Mouse (Mus musculus) left cerebral cortex, postnatal 10 days (tissue): Measurements from ENCODE around the gene Fn3krp. TPM values are rescaled to one million over a fixed set of nuclear protein-coding genes. Genes with fewer than 3 reads are reported as not detected.

Source experiments
- DNase-seq, 2 experiments: peaks; one replicate each; pipeline ENCODE4 v3.0.0; 2021 to 2022; ENCODE audit warnings: low spot score in 2 of 2, mixed read lengths in 1 of 2; ENCODE audit errors: extremely low spot score in 1 of 2
- intact Hi-C: fragments of 180-260 bp; cut with DNase I; formaldehyde crosslinking; loops from one replicate; pipeline ENCODE4 v1.15.1; 2025
- total RNA-seq, 2 experiments: library from RNA; stranded (reverse); gene quantifications; 2 replicates each; pipeline ENCODE4 v1.2.3; 2021

Gene Fn3krp
- 10 to 100 TPM; 21.7 to 21.9 TPM for total RNA-seq

DNA sequence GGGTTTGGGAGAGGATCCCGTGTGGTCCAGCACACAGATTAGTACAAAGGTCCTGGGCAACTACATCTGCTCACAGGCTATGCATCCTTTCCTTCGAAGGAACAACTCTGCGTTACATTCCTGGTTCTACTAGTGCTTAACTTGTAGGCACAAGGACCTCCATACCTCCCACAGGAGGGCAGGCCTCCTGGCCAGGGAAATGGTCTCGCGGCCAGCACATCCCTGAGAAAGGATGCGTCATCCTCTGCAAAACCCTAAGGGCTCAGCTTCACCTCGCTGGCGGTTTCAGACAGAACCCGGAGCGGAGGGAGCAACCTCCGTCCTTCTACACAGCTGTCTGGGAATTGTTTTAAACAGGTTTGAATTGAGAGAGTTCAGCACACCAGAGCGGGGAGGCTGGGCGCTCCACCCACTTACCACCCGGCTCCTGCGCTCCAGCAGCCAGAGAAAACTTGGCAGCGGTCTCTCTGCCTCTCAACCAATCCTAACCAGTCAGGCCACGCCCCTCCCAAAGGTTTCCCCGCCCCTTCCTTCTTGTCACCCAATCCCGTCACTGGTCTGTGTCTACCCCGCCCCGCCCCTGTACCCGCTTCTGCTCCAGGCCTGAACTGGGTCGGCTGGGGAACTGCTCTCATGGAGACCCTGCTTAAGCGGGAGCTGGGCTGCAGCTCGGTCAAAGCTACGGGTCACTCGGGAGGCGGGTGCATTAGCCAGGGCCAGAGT, at the start of gene Fn3krp:
Fn3krp (plus strand) TSS at position 572 of the 723 bp plus-strand sequence.
- peak; percentile 99 to 100 for DNase-seq
- intact Hi-C loops = loop anchor here (5.0 kb wide), 1 partner anchor 34 kb away; the partner anchor contains the start of gene Rab40b

DNA sequence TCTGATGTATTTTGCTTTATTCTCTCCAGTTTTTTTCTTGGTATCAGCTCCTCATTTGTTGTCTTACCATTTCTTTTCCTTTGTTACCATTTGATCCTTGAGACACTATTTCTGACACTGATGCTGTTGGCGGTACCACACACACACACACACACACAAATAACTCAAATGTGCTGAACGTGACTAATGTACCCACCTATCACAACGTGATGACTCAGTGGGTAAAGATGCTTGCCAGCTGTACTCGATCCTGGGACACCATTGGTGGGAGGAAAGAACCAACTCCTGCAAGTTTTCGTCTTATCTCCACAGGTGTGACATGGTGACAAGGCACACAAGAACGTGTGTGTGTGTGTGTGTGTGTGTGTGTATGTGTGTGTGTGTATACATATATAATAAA, 47.9 kb upstream of the Fn3krp start:
- no peak for DNase-seq
- intact Hi-C loops = no loop called here

DNA sequence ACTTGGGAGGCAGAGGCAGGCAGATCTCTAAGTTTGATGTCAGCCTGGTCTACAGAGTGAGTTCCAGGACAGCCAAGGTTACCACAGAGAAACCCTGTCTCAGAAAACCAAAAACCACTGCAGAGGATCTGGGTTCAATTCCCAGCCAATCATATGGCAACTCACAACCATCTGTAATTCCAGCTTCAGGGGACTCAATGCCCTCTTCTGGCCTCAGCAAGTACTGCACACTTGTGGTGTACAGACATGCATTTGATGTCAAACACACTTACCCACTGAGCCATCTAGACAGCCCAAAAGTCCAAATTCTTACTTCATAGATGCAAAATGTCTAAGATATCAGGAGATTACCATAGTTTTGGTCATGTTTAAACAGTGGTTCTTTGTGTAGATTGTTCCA, 42.6 kb upstream of the Fn3krp start:
- DNase-seq = no peak
- intact Hi-C loops = no loop called here

DNA sequence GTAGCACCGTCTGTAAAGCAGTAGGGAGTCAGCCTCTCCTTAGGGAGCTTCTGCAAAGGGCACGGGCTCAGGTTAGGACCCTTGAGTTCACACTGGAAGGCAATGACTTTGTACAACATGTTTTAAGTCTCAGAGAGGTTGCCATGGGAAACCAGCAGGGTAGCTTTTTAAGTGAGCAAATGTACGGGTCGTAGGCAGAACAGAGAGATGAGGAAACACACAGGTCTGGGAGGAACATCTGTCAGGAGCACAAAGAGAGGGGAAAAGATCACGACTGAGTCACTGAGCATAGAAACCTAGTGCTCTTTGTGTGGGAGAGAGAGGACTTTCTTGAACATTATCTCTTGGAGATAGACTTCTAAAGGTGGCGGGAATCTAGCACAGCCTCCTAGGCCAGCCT, 40.9 kb upstream of the Fn3krp start:
- intact Hi-C loops = no loop called here
- peak in 1 of 2 experiments; percentile 4 for DNase-seq

GRCm38 (mm10) chr11:121387750-121388553, 33.2 kb upstream of the Fn3krp start, which contains the start of gene Rab40b:
Rab40b (minus strand) TSS chr11:121388251.
- intact Hi-C loops = loop anchor here (5.0 kb wide), 1 partner anchor 34 kb away; the partner anchor contains the start of gene Fn3krp
- DNase-seq = peak; percentile 94 to 98

GRCm38 (mm10) chr11:121388554-121388945, 32.7 kb upstream of the Fn3krp start:
- no peak for DNase-seq
- intact Hi-C loops = loop anchor here (5.0 kb wide), 1 partner anchor 34 kb away; the partner anchor contains the start of gene Fn3krp

DNA sequence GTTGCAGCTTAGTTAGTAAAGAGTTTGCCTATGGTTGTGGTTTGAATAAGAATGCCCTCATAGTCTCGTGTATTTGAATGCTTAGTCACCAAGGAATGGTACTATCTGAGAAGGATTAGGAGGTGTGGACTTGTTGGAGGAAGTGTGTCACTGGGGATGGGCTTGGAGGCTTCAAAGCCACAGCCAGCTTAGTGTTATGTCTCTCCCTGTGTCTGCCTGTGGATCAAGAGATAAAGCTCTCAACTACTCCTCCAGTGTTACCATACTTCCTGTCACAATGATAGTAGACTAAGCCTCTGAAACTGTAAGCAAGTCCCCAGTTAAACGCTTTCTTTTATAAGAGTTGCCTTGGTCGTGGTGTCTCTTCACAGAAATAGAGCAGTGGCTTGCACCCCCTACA, 30.4 kb upstream of the Fn3krp start:
- no peak for DNase-seq
- intact Hi-C loops = no loop called here

- DNase-seq = no peak
- intact Hi-C loops = no loop called here
Observed at GRCm38 (mm10) chr11:121392405-121392804, 28.8 kb upstream of the Fn3krp start.

DNA sequence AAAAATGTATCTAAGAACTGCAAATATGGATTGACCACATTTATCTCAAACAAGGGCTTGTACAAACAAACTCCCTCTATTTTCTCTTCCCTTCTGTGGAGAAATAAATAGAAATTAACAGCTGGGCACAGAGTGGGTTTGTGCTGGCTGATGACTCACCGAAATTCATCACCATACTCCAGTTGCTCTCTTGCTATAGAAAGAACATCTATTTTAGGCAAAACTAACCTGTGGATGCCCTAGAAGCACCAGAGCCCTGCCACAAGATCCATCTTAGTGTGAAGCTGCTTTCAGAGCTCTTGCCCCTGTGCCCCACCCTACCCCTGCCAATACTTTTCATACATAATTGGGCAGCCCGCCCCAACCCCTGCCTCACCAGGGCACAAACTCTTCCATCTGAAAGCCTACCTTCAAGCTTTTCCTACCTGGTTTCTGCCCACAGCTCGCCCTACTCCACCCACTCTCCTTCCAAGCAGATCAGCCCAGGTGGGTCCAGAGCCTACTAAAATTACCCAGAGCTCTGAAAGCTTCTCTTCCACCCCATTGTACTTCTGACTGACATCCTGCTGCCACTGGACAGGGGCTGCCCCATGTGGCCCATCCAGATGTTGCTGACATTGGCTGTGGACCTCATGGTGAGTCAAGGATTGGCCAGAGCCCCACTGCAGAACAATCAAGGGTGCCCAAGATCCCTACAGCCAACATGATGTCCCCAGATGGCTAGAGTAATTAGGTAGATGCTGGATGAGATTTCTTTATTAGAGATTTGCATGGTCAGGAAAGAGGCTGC, 13.6 kb upstream of the Fn3krp start:
- intact Hi-C loops = no loop called here
- DNase-seq = no peak

DNA sequence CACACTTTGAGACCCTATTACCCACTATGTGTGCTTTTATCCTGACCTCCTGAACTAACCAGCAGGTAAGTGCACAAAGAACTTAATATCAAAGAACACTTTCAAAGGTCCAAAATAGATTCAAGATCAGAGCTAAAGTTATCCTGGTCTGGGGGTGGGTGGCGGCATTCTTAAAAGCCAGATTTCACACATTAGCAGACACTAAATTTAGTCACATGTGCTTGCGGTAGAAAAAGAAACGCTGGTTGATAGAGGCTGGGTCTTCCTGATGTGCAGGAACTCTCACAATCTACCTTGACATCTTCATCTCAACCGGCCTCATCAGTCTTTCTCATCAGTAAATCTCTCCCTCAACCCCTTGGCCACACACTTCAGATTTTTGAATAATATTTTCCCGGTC, 6.4 kb upstream of the Fn3krp start:
- intact Hi-C loops = no loop called here
- DNase-seq = no peak

- intact Hi-C loops = no loop called here
- no peak for DNase-seq
Observed at GRCm38 (mm10) chr11:121415351-121415750, 5.8 kb upstream of the Fn3krp start.

GRCm38 (mm10) chr11:121417971-121418370, 3.2 kb upstream of the Fn3krp start:
- no peak for DNase-seq
- intact Hi-C loops = no loop called here

DNA sequence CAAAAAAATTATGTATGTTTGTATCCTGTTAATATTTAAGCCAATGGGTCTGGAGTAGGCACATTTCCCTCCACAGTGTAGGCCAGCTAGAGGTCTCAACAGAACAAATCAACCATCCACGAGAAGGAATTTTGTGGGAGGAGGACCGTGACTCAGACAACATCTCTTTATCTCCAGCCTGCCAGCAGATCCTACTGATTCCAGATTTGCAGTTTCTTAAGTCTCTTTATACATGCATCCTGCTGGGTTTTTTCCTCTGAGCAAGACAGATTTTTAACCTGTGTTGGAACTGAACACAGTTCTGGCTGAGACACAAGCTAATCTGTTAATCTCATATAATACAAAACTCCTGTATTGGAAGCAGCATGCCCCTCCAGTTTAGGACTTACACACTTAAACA, 2.3 kb upstream of the Fn3krp start:
- intact Hi-C loops = no loop called here
- no peak for DNase-seq

DNA sequence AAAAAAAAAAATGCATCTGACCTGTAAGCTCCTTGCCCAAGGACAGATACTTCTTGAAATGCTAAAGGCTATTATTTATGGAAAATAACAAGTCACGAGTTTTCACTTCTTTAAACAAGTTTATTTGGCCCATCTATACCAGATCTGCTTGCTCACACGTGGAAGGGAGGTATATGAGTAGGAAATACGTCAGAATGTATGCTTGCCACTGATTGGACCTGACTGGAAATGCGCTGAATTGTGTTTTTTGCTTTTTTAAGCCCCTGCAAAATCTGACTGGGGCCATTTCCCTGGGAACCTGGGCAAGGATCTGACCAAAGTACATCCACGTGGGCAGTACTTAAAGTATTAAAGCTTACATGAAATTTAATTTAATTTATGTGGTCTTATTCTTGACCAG, 822 bp upstream of the Fn3krp start:
- no peak for DNase-seq
- intact Hi-C loops = loop anchor here (5.0 kb wide), 1 partner anchor 33 kb away; the partner anchor contains the start of gene Rab40b

DNA sequence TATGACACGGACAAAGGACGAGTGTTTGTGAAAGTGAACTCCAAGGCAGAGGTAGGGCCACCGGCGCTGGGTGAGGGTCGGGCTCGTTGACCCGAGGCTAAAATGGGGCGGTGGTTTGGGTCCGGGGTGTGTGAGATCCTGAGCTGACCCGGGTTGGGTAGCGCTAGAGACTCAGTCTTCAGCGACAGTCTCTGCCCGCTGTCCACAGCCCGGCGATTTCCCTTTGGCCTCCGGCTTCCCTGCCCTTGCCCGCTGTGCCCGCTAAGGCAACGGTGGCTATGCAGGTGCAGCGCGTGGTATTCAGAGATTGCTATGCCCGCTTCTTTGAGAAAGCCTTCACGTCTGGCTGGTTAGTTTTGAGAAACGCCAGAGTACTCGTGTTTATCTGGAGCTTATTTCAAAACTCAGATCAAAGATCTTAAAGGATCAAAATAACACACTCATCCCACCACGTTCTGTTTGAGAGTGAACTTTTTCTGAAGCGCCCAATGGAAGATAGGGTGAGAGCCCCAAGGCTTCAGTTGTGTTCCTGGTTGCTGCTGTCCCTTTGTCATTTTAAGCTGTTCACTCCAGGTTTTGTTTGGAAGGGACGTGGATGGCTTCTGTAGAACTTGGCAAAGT, 462 bp downstream of the Fn3krp start:
- intact Hi-C loops = loop anchor here (5.0 kb wide), 1 partner anchor 34 kb away; the partner anchor contains the start of gene Rab40b
- no peak for DNase-seq

GRCm38 (mm10) chr11:121433397-121433796, 12.2 kb downstream of the Fn3krp start:
- intact Hi-C loops = no loop called here

GRCm38 (mm10) chr11:121434156-121435155, 13.3 kb downstream of the Fn3krp start, which contains the start of gene Fn3k:
Fn3k (plus strand) TSS chr11:121434913.
- intact Hi-C loops = no loop called here
- peak; percentile 89 to 94 for DNase-seq

More at GRCm38 (mm10) chr11:121433397-121433796, 12.2 kb downstream of the Fn3krp start:
- no peak for DNase-seq
